Mouse (Mus musculus) large intestine, adult 2 months (tissue): ENCODE measurements around the gene Ppef2. TPM values are rescaled to one million over a fixed set of nuclear protein-coding genes. Genes with fewer than 3 reads are reported as not detected.
A peak's percentile ranks its signal among the peaks of the same experiment; 100 is the strongest.

ENCODE experiments used
- DNase-seq: peaks from one replicate; pipeline ENCODE4 v3.0.0-alpha.2; 2012; ENCODE audit warnings: low read depth, low spot score
- WGBS: fragments of 180-500 bp; shearing (Covaris S2); methylation state at CpG from one replicate; pipeline ENCODE4 v1.1.7; 2018; 5-methylcytosine and 5-hydroxymethylcytosine counted together
- polyA plus RNA-seq: library from polyadenylated mRNA; depleted of rRNA; stranded (reverse); fragments of >200 nt; gene quantifications from 2 replicates; pipeline ENCODE4 v1.2.3, GENCODE M21; 2012

The Ppef2 gene
- polyA plus RNA-seq, 1 experiment = 0.88 TPM

- no peak for DNase-seq
- WGBS = 95% methylated on average over 12 of the region's 12 CpGs
Observed at GRCm38 (mm10) chr5:92240769-92241168, 15.3 kb downstream of the Ppef2 start.

- WGBS = 41% methylated on average over 29 of the region's 29 CpGs
- DNase-seq = peak; percentile 47
Observed at GRCm38 (mm10) chr5:92239333-92240232, 16.5 kb downstream of the Ppef2 start.

- no peak for DNase-seq
Observed at GRCm38 (mm10) chr5:92234939-92235557, 21.0 kb downstream of the Ppef2 start.

GRCm38 (mm10) chr5:92233366-92233765, 22.7 kb downstream of the Ppef2 start:
- no peak for DNase-seq
- WGBS = 79% methylated on average over 4 of the region's 4 CpGs

More at GRCm38 (mm10) chr5:92234939-92235557, 21.0 kb downstream of the Ppef2 start:
- WGBS = 18% methylated on average over 5 of the region's 5 CpGs

- DNase-seq = no peak
- WGBS = 79% methylated on average over 10 of the region's 10 CpGs
Observed at GRCm38 (mm10) chr5:92231836-92232235, 24.2 kb downstream of the Ppef2 start.

GRCm38 (mm10) chr5:92230306-92230705, 25.8 kb downstream of the Ppef2 start:
- WGBS = 84% methylated on average over 11 of the region's 11 CpGs
- DNase-seq = no peak

- DNase-seq = no peak
- 91% methylated on average over 3 of the region's 3 CpGs for WGBS
Observed at GRCm38 (mm10) chr5:92229514-92229913, 26.6 kb downstream of the Ppef2 start.

- no peak for DNase-seq
- WGBS = 64% methylated on average over 10 of the region's 10 CpGs
Observed at GRCm38 (mm10) chr5:92228776-92229175, 27.3 kb downstream of the Ppef2 start.

- DNase-seq = no peak
- WGBS = 59% methylated on average over 7 of the region's 7 CpGs
Observed at GRCm38 (mm10) chr5:92227782-92228181, 28.3 kb downstream of the Ppef2 start.

GRCm38 (mm10) chr5:92220287-92220902, 35.7 kb downstream of the Ppef2 start:
- no peak for DNase-seq
- 82% methylated on average over 8 of the region's 8 CpGs for WGBS

GRCm38 (mm10) chr5:92219826-92220225, 36.3 kb downstream of the Ppef2 start:
- WGBS = 60% methylated on average over 6 of the region's 6 CpGs
- no peak for DNase-seq

GRCm38 (mm10) chr5:92218915-92219793, 36.9 kb downstream of the Ppef2 start:
- DNase-seq = no peak
- 71% methylated on average over 17 of the region's 17 CpGs for WGBS

GRCm38 (mm10) chr5:92215308-92215707, 40.8 kb downstream of the Ppef2 start, which contains the start of gene U90926:
TSS of gene U90926 (minus strand) at chr5:92215408.
- WGBS = 90% methylated on average over 4 of the region's 4 CpGs
- no peak for DNase-seq

GRCm38 (mm10) chr5:92212231-92212630, 43.8 kb downstream of the Ppef2 start:
- WGBS = 68% methylated on average over 4 of the region's 4 CpGs
- DNase-seq = no peak

- no peak for DNase-seq
- 26% methylated on average over 8 of the region's 8 CpGs for WGBS
Observed at GRCm38 (mm10) chr5:92210205-92210604, 45.9 kb downstream of the Ppef2 start.

GRCm38 (mm10) chr5:92206121-92206520, 50.0 kb downstream of the Ppef2 start:
- 51% methylated on average over 6 of the region's 6 CpGs for WGBS
- DNase-seq = no peak

- no peak for DNase-seq
- WGBS = 20% methylated on average over 5 of the region's 5 CpGs
Observed at GRCm38 (mm10) chr5:92205706-92206105, 50.4 kb downstream of the Ppef2 start.

GRCm38 (mm10) chr5:92205184-92205583, 50.9 kb downstream of the Ppef2 start:
- WGBS = 33% methylated on average over 7 of the region's 7 CpGs
- DNase-seq = no peak
